ENCODE assay signal across 11 mouse cellular contexts in the genomic region with DNA sequence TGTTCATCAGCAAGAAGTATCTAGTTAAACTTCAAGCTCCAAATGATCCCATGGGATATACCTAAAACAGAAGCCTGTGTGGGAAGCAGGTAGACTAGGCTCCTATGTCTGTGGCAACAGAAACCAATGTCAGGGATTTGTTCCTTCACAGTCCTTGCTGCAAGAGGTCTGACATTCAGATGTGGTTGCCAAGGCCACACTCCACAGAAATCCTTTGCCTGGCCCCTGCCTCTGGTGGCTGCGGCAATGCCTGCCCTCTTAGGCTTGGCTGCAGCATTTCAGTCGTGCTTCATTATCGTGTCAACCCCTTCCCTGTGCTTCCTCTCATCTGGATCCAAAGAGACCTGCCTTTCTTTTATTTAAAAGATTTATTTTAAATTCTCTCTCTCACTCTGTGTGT. TPM values are rescaled to one million over a fixed set of nuclear protein-coding genes. Genes with fewer than 3 reads are reported as not detected.
A peak's percentile ranks its signal among the peaks of the same experiment; 100 is the strongest.
DNase-seq lines count a peak whose midpoint lies in the region; ATAC-seq lines count a peak whose summit lies in the region.
"Had no signal": no experiment of that assay in that cellular context is flagged by ENCODE, and none has a peak within 500 bp of the region (broad histone marks: within the 10 kb centered on the region; RNA-seq: fewer than 3 reads in every experiment).

No protein-coding gene starts in this region.

- H3K4me1 ChIP-seq in hindbrain, embryonic 10.5 days (replicated peaks): peaks cover 41% of the 10 kb centered on the region
- H3K4me1 ChIP-seq in hindbrain, embryonic 12.5 days: peaks cover 23% of the 10 kb centered on the region

- DNase-seq in hindbrain, embryonic 10.5 days (ENCODE audit: low spot score): peak; percentile 30
- DNase-seq in adrenal gland, adult (ENCODE audit: inconsistent age in 2 of 2, low spot score in 1 of 2): peak; percentile 70 to 89
- peak; percentile 67 for DNase-seq in adrenal gland, adult 8-10 months
- DNase-seq in heart, postnatal 10 days: peak; percentile 52 to 58
- no peak for DNase-seq in neural tube, embryonic 10.5 days (ENCODE audit: extremely low spot score, low spot score)
- DNase-seq in layer of hippocampus, adult 18-20 months (ENCODE audit: low spot score in 2 of 2): no peak
- DNase-seq: kidney, postnatal 36 days; lung, postnatal 14 days; spleen, adult 18-20 months had no signal

- H3K4me3 ChIP-seq in hindbrain, embryonic 10.5 days: no peak overlapping the region
- no peak overlapping the region for H3K4me3 ChIP-seq in hindbrain, embryonic 12.5 days
- H3K4me3 ChIP-seq: left cerebral cortex, adult 2 months had no signal

- 20% methylated on average over 3 of the region's 3 CpGs for WGBS in hindbrain, embryonic 10.5 days
- 16% methylated on average over 3 of the region's 3 CpGs for WGBS in hindbrain, embryonic 12.5 days

- intact Hi-C loops in heart, postnatal 10 days (cut with DNase I): loop anchor here (5.0 kb wide), 1 partner anchor 256 kb away; the partner anchor contains the start of gene Ube2d3

- H3K27ac ChIP-seq in hindbrain, embryonic 10.5 days: no peak overlapping the region
- no peak overlapping the region for H3K27ac ChIP-seq in hindbrain, embryonic 12.5 days
- H3K27ac ChIP-seq: left cerebral cortex, adult 2 months had no signal

- H3K4me2 ChIP-seq in hindbrain, embryonic 12.5 days (replicated peaks): no peak overlapping the region

- H3K9ac ChIP-seq in hindbrain, embryonic 12.5 days: no peak overlapping the region

- ATAC-seq in hindbrain, embryonic 12.5 days (ENCODE audit: low FRiP score): no peak

- H3K36me3 ChIP-seq in hindbrain, embryonic 10.5 days: peaks cover 5% of the 10 kb centered on the region
- H3K36me3 ChIP-seq in hindbrain, embryonic 12.5 days: no peaks in the 10 kb centered on the region

- H3K27me3 ChIP-seq in hindbrain, embryonic 10.5 days (ENCODE audit: insufficient read depth, poor library complexity, severe bottlenecking): no peaks in the 10 kb centered on the region
- no peaks in the 10 kb centered on the region for H3K27me3 ChIP-seq in hindbrain, embryonic 12.5 days

- H3K9me3 ChIP-seq in hindbrain, embryonic 10.5 days: peaks cover 2% of the 10 kb centered on the region
- H3K9me3 ChIP-seq in hindbrain, embryonic 12.5 days (replicated peaks): no peaks in the 10 kb centered on the region

RNA-seq across cellular contexts. Expression of gene Nfkb1, which starts 1.7 kb away (rescaled TPM):
- 9.4 and 11.1 TPM in 2 replicates for polyA plus RNA-seq in hindbrain, embryonic 10.5 days (2016; fragmentation: Nextera tagmentation; extraction: Ambion mirVana)
- 11.1 and 11.6 TPM in 2 replicates for polyA plus RNA-seq in hindbrain, embryonic 12.5 days (2016; fragmentation: Nextera tagmentation; extraction: Ambion mirVana)
- total RNA-seq in adrenal gland, adult 8-10 months (2022): 10 to 100 TPM; 55.7 to 60.5 (median 58.6) TPM
- 10 to 100 TPM; 49.5 to 52.2 TPM for total RNA-seq in heart, postnatal 10 days (2021)
- total RNA-seq in layer of hippocampus, adult 18-20 months (2021): 10 to 100 TPM; 21.4 to 21.7 TPM

Comparison
In these comparisons a context has a peak if more than half of its experiments do, and no peak if none do; other contexts are left out.
1. DNase-seq: peak in hindbrain, embryonic 10.5 days (single experiment), adrenal gland, adult (2 of 2), adrenal gland, adult 8-10 months (single experiment) and heart, postnatal 10 days (2 of 2); none in neural tube, embryonic 10.5 days (single experiment) and layer of hippocampus, adult 18-20 months (0 of 2).